Mouse (Mus musculus): ENCODE measurements around the gene Rgl1.

DNA sequence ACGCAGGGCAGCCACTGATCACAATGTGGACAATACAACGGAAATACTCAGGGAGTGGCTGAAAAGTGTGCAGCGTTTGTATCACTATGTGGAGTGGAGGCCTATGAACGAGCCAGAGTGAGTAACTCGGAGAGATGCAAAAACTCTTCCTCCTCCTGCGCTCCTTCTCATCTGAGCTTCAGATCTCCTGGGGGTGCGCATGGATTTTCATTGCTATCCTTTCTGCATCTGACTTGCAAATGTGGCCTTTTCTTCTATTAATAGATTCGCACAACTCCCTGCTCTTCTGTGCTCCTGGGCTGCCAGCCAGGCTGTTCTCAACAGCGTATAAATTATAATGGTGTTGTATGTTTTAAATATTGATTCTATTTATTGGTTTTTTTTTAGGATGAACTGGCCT, 297.7 kb downstream of the Rgl1 start:
- TF ChIP-seq POLR2A (IDR thresholded peaks at IDR 0.05; ENCODE audit: control insufficient read depth, extremely low read depth, insufficient read depth, low read length, poor library complexity) = no peak
- no peak for TF ChIP-seq CTCF (IDR thresholded peaks at IDR 0.05; ENCODE audit: borderline replicate concordance, control insufficient read depth, extremely low read depth, insufficient read depth, low read length, poor library complexity)
